Mouse (Mus musculus) small intestine, adult 2 months (tissue): ENCODE measurements around the gene Hes3.

Experiments
- CTCF ChIP-seq: fragments of 200-500 bp; IDR thresholded peaks from 2 replicates; pipeline ENCODE4 v1.5.1; 2012; ENCODE audit warnings: low read depth, mild to moderate bottlenecking, control low read depth, inconsistent platforms, low read length, moderate library complexity, mixed read lengths; ENCODE audit not compliant: insufficient replicate concordance, insufficient read length; ENCODE audit errors: extremely low read depth
- POLR2A ChIP-seq: fragments of 200-500 bp; IDR thresholded peaks from 2 replicates; pipeline ENCODE4 v1.6.1; 2012; ENCODE audit warnings: low read depth, mild to moderate bottlenecking, control low read depth, inconsistent platforms, low read length, moderate library complexity

DNA sequence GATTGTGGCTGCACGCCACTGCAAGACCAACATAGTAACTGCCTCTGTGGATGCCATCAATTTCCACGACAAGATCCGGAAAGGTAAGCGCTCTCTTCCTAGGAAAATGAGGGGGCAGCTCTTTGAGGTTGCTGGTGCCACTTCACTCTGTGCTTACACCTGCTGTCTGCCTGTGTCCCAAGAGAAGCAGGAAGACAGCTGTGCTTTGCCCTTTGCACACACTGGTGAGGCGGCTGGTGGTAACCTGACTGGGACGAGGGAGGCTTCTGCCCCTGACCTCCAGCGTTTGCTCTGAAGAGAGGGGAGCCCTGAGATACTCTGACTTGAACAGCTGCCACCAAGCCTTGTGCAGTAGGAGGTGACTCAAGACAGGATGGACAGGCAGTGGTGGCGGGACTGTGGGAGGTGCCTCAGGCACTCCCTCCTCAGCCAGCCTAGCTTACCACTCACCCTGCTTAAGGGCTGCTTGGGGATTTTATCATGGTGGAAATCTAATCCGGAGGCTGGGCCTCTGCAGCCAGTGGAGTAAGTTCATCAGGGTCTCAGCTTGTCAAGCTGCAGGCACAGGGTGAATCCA is 38.2 kb downstream of the Hes3 start:
- TF ChIP-seq CTCF (no peak), POLR2A (no peak)
